ENCODE assay signal across 8 mouse cellular contexts in genomic region chr11:72354971-72355728, GRCm38 (mm10). TPM values are rescaled to one million over a fixed set of nuclear protein-coding genes. Genes with fewer than 3 reads are reported as not detected.
DNase-seq lines count a peak whose midpoint lies in the region; ATAC-seq and TF ChIP-seq lines count a peak whose summit lies in the region.

No protein-coding gene starts in this region.

- no peak for TF ChIP-seq POLR2A in CH12.LX (IDR thresholded peaks at IDR 0.05; ENCODE audit: low read depth, low read length)
- TF ChIP-seq POLR2A in bone marrow macrophage, adult 2 months (IDR thresholded peaks at IDR 0.05; ENCODE audit: borderline replicate concordance, low read depth, low read length), result no peak
- no peak for TF ChIP-seq POLR2A in olfactory bulb, adult 2 months (IDR thresholded peaks at IDR 0.05; ENCODE audit: insufficient read depth, low read depth, low read length)

- dilution Hi-C loops in CH12.LX (cut with MboI; ENCODE audit: extremely low pct_ligation_motif_present, extremely low pct_unique_long_range_greater_than_20kb, low sequenced_read_pairs), result no loop called here

- peak overlapping the region; percentile 65 for H3K4me2 ChIP-seq in CH12.LX (ENCODE audit: insufficient read depth, low read depth, poor library complexity, severe bottlenecking)
- peak overlapping the region; percentile 36; the same call in 1 of the 2 replicates for H3K4me2 ChIP-seq in forebrain, embryonic 11.5 days (ENCODE audit: low read depth, low read length, severe bottlenecking)
- H3K4me2 ChIP-seq in heart, postnatal 0 days (ENCODE audit: low read depth, low read length), result peak overlapping the region; percentile 43
- H3K4me2 ChIP-seq in lung, embryonic 14.5 days, result peak overlapping the region; percentile 49

- H3K9me3 ChIP-seq in CH12.LX (replicated peaks; ENCODE audit: low read length), result no peaks in the 10 kb centered on the region
- no peaks in the 10 kb centered on the region for H3K9me3 ChIP-seq in forebrain, embryonic 11.5 days (ENCODE audit: control insufficient read depth, low read length)
- H3K9me3 ChIP-seq in heart, postnatal 0 days (replicated peaks; ENCODE audit: control insufficient read depth, low read length), result no peaks in the 10 kb centered on the region
- H3K9me3 ChIP-seq in lung, embryonic 14.5 days (ENCODE audit: low read depth, low read length), result no peaks in the 10 kb centered on the region

- H3K4me1 ChIP-seq in CH12.LX (ENCODE audit: control insufficient read depth in 1 of 2, insufficient read depth in 2 of 2), result peaks cover 1 to 4% of the 10 kb centered on the region in 2 experiments; a peak in 2 of 4 replicates
- H3K4me1 ChIP-seq in bone marrow macrophage, adult 2 months (ENCODE audit: control insufficient read depth, insufficient read depth, low read length), result no peaks in the 10 kb centered on the region
- no peaks in the 10 kb centered on the region; the same call in 1 of the 2 replicates for H3K4me1 ChIP-seq in forebrain, embryonic 11.5 days (replicated peaks; ENCODE audit: control insufficient read depth, insufficient read depth, low read length)
- no peaks in the 10 kb centered on the region for H3K4me1 ChIP-seq in heart, postnatal 0 days (ENCODE audit: control insufficient read depth, insufficient read depth)
- H3K4me1 ChIP-seq in lung, embryonic 14.5 days (ENCODE audit: insufficient read depth), result no peaks in the 10 kb centered on the region
- peaks cover 4% of the 10 kb centered on the region; the same call in 1 of the 2 replicates for H3K4me1 ChIP-seq in olfactory bulb, adult 2 months (ENCODE audit: control insufficient read depth, insufficient read depth, low read length)

- TF ChIP-seq CTCF in CH12.LX (conservative IDR thresholded peaks at IDR 0.05 in 1 of 2, IDR thresholded peaks at IDR 0.05 in 1 of 2; ENCODE audit: low read depth in 2 of 2, low read length in 2 of 2), result peak; percentile 86 to 94
- TF ChIP-seq CTCF in bone marrow macrophage, adult 2 months (IDR thresholded peaks at IDR 0.05; ENCODE audit: low read depth, low read length), result peak; percentile 77
- TF ChIP-seq CTCF in heart, postnatal 0 days (IDR thresholded peaks at IDR 0.05; ENCODE audit: low read depth), result peak; percentile 93
- TF ChIP-seq CTCF in lung, embryonic 14.5 days (IDR thresholded peaks at IDR 0.05; ENCODE audit: low read depth), result peak; percentile 97
- peak; percentile 58 for TF ChIP-seq CTCF in olfactory bulb, adult 2 months (IDR thresholded peaks at IDR 0.05; ENCODE audit: insufficient read depth, low read depth, low read length)

- no peak for TF ChIP-seq EP300 in CH12.LX (IDR thresholded peaks at IDR 0.05; ENCODE audit: low read length)
- no peak for TF ChIP-seq EP300 in heart, postnatal 0 days (IDR thresholded peaks at IDR 0.05; ENCODE audit: low read depth)

- H3K27ac ChIP-seq in CH12.LX (ENCODE audit: insufficient read depth, low read depth), result no peak overlapping the region
- H3K27ac ChIP-seq in bone marrow macrophage, adult 2 months (ENCODE audit: insufficient read depth, low read depth, low read length), result no peak overlapping the region
- no peak overlapping the region for H3K27ac ChIP-seq in forebrain, embryonic 11.5 days (ENCODE audit: low read depth, low read length)
- no peak overlapping the region for H3K27ac ChIP-seq in heart, postnatal 0 days (ENCODE audit: low read depth)
- H3K27ac ChIP-seq in lung, embryonic 14.5 days (ENCODE audit: low read depth), result no peak overlapping the region
- H3K27ac ChIP-seq in olfactory bulb, adult 2 months (ENCODE audit: insufficient read depth, low read depth, low read length), result no peak overlapping the region

- no peak overlapping the region for H3K4me3 ChIP-seq in CH12.LX (replicated peaks in 1 of 3; ENCODE audit: low read depth in 2 of 3, low read length in 2 of 3, poor library complexity in 1 of 3)
- H3K4me3 ChIP-seq in bone marrow macrophage, adult 2 months (ENCODE audit: insufficient read depth, low read length), result no peak overlapping the region
- no peak overlapping the region for H3K4me3 ChIP-seq in forebrain, embryonic 11.5 days (ENCODE audit: low read depth, low read length)
- H3K4me3 ChIP-seq in heart, postnatal 0 days (ENCODE audit: low read depth, low read length), result no peak overlapping the region
- H3K4me3 ChIP-seq in lung, embryonic 14.5 days (ENCODE audit: low read depth, low read length), result no peak overlapping the region
- H3K4me3 ChIP-seq in olfactory bulb, adult 2 months (ENCODE audit: insufficient read depth, low read depth, low read length), result no peak overlapping the region

- WGBS in forebrain, embryonic 11.5 days, result 21% methylated on average over 20 of the region's 20 CpGs
- WGBS in heart, postnatal 0 days, result 20% methylated on average over 20 of the region's 20 CpGs
- 26% methylated on average over 20 of the region's 20 CpGs for WGBS in large intestine, adult 2 months
- WGBS in lung, embryonic 14.5 days, result 22% methylated on average over 20 of the region's 20 CpGs
- WGBS in olfactory bulb, adult 2 months, result 33% methylated on average over 20 of the region's 20 CpGs

- no peak overlapping the region for H3K9ac ChIP-seq in CH12.LX (ENCODE audit: insufficient read depth, low read depth)
- H3K9ac ChIP-seq in forebrain, embryonic 11.5 days (ENCODE audit: low read length), result no peak overlapping the region
- H3K9ac ChIP-seq in heart, postnatal 0 days (replicated peaks; ENCODE audit: low read depth, low read length), result no peak overlapping the region
- H3K9ac ChIP-seq in lung, embryonic 14.5 days, result peak overlapping the region; percentile 16; the same call in 1 of the 2 replicates

- peaks cover 41% of the 10 kb centered on the region for H3K27me3 ChIP-seq in CH12.LX (replicated peaks)
- no peaks in the 10 kb centered on the region for H3K27me3 ChIP-seq in forebrain, embryonic 11.5 days (ENCODE audit: control insufficient read depth, insufficient read depth, low read length)
- no peaks in the 10 kb centered on the region for H3K27me3 ChIP-seq in heart, postnatal 0 days (ENCODE audit: control insufficient read depth, insufficient read depth, low read length)
- no peaks in the 10 kb centered on the region for H3K27me3 ChIP-seq in lung, embryonic 14.5 days (ENCODE audit: insufficient read depth, low read length)

- ATAC-seq in forebrain, embryonic 11.5 days (replicated peaks; ENCODE audit: low FRiP score), result peak; percentile 33; the same call in 1 of the 2 replicates
- ATAC-seq in heart, postnatal 0 days (ENCODE audit: insufficient read depth, low read depth), result peak; percentile 63
- ATAC-seq in lung, embryonic 14.5 days (ENCODE audit: insufficient read depth), result peak; percentile 58

- no peaks in the 10 kb centered on the region for H3K79me2 ChIP-seq in CH12.LX (replicated peaks; ENCODE audit: control insufficient read depth, extremely low read depth, insufficient read depth, poor library complexity, severe bottlenecking)

- in situ Hi-C loops in CH12.LX (cut with MboI; ENCODE audit: low pct_ligation_motif_present, low pct_unique_long_range_greater_than_20kb, low sequenced_read_pairs), result loop anchor here (5.0 kb wide), 1 partner anchor 187 kb away; no protein-coding TSS in a partner anchor

- no peaks in the 10 kb centered on the region for H3K36me3 ChIP-seq in CH12.LX (replicated peaks in 1 of 2; ENCODE audit: control insufficient read depth in 1 of 2, insufficient read depth in 1 of 2, low read length in 1 of 2)
- H3K36me3 ChIP-seq in forebrain, embryonic 11.5 days (ENCODE audit: control insufficient read depth, insufficient read depth, low read length), result no peaks in the 10 kb centered on the region
- H3K36me3 ChIP-seq in heart, postnatal 0 days (replicated peaks; ENCODE audit: control insufficient read depth, insufficient read depth, low read length), result no peaks in the 10 kb centered on the region
- no peaks in the 10 kb centered on the region for H3K36me3 ChIP-seq in lung, embryonic 14.5 days (ENCODE audit: insufficient read depth)

- peak; percentile 71 for DNase-seq in CH12.LX (ENCODE audit: extremely low read depth)
- DNase-seq in forebrain, embryonic 11.5 days (ENCODE audit: low spot score), result peak; percentile 91
- peak; percentile 50 for DNase-seq in heart, postnatal 0 days (ENCODE audit: low spot score)
- DNase-seq in large intestine, adult 2 months (ENCODE audit: low read depth, low spot score), result peak; percentile 21
- peak; percentile 91 for DNase-seq in lung, embryonic 14.5 days
- DNase-seq in thymus, postnatal 10 days (ENCODE audit: low spot score in 2 of 2), result peak; percentile 38 to 83

- TF ChIP-seq RAD21 in CH12.LX (IDR thresholded peaks at IDR 0.05; ENCODE audit: low read depth, low read length), result peak; percentile 77

RNA-seq across cellular contexts. Expression of gene Tekt1, which starts 7.1 kb away (rescaled TPM):
- total RNA-seq in CH12.LX (2012; rRNA removed), result 0.08 TPM in 1 of 2 replicates, not detected in the other
- total RNA-seq in CH12.LX (2014; rRNA removed), result not detected in 2 replicates
- not detected in 2 replicates for polyA plus RNA-seq in CH12.LX (2012; ENCODE audit: insufficient read length, low read depth)
- polyA plus RNA-seq in bone marrow macrophage, adult 2 months (2012; ENCODE audit: insufficient read depth, insufficient read length, missing spikeins), result not detected in 2 replicates
- 5.2 and 5.3 TPM in 2 replicates for polyA plus RNA-seq in forebrain, embryonic 11.5 days (2014; fragmentation: Nextera tagmentation; extraction: Ambion mirVana)
- total RNA-seq in heart, postnatal 0 days (2014; rRNA removed; ENCODE audit: low replicate concordance), result not detected in 2 replicates
- polyA plus RNA-seq in heart, postnatal 0 days (2015; fragmentation: Nextera tagmentation; extraction: Ambion mirVana), result 0.19 and 0.62 TPM in 2 replicates
- not detected in 2 replicates for polyA plus RNA-seq in large intestine, adult 2 months (2012; rRNA removed)
- 6.1 and 6.5 TPM in 2 replicates for polyA plus RNA-seq in lung, embryonic 14.5 days (2014; fragmentation: Nextera tagmentation; extraction: Ambion mirVana)
- polyA plus RNA-seq in olfactory bulb, adult 2 months (2012; ENCODE audit: insufficient read depth, insufficient read length, low replicate concordance, missing spikeins), result not detected in 2 replicates

RNA-seq across cellular contexts. Expression of gene Fbxo39, which starts 40.9 kb away (rescaled TPM):
- not detected in 2 replicates for total RNA-seq in CH12.LX (2012; rRNA removed)
- total RNA-seq in CH12.LX (2014; rRNA removed), result not detected in 2 replicates
- polyA plus RNA-seq in CH12.LX (2012; ENCODE audit: insufficient read length, low read depth), result 0.13 TPM in 1 of 2 replicates, not detected in the other
- polyA plus RNA-seq in bone marrow macrophage, adult 2 months (2012; ENCODE audit: insufficient read depth, insufficient read length, missing spikeins), result 0.47 TPM in 1 of 2 replicates, not detected in the other
- not detected in 2 replicates for polyA plus RNA-seq in forebrain, embryonic 11.5 days (2014; fragmentation: Nextera tagmentation; extraction: Ambion mirVana)
- total RNA-seq in heart, postnatal 0 days (2014; rRNA removed; ENCODE audit: low replicate concordance), result not detected in 2 replicates
- not detected in 2 replicates for polyA plus RNA-seq in heart, postnatal 0 days (2015; fragmentation: Nextera tagmentation; extraction: Ambion mirVana)
- 0.05 TPM in 1 of 2 replicates, not detected in the other for polyA plus RNA-seq in large intestine, adult 2 months (2012; rRNA removed)
- not detected in 2 replicates for polyA plus RNA-seq in lung, embryonic 14.5 days (2014; fragmentation: Nextera tagmentation; extraction: Ambion mirVana)
- not detected in 2 replicates for polyA plus RNA-seq in olfactory bulb, adult 2 months (2012; ENCODE audit: insufficient read depth, insufficient read length, low replicate concordance, missing spikeins)

RNA-seq across cellular contexts. Expression of gene Xaf1, which starts 53.7 kb away (rescaled TPM):
- total RNA-seq in CH12.LX (2012; rRNA removed) (2.5 and 3.0 TPM in 2 replicates), CH12.LX (2014; rRNA removed) (2.8 and 4.1 TPM in 2 replicates)
- 9.6 TPM in 2 replicates for polyA plus RNA-seq in CH12.LX (2012; ENCODE audit: insufficient read length, low read depth)
- polyA plus RNA-seq in bone marrow macrophage, adult 2 months (2012; ENCODE audit: insufficient read depth, insufficient read length, missing spikeins), result 135 and 148 TPM in 2 replicates
- polyA plus RNA-seq in forebrain, embryonic 11.5 days (2014; fragmentation: Nextera tagmentation; extraction: Ambion mirVana), result 1.4 and 2.4 TPM in 2 replicates
- total RNA-seq in heart, postnatal 0 days (2014; rRNA removed; ENCODE audit: low replicate concordance), result 2.6 and 3.4 TPM in 2 replicates
- polyA plus RNA-seq in heart, postnatal 0 days (2015; fragmentation: Nextera tagmentation; extraction: Ambion mirVana), result 12.7 and 19.2 TPM in 2 replicates
- polyA plus RNA-seq in large intestine, adult 2 months (2012; rRNA removed), result 24.7 and 29.9 TPM in 2 replicates
- polyA plus RNA-seq in lung, embryonic 14.5 days (2014; fragmentation: Nextera tagmentation; extraction: Ambion mirVana), result 2.8 and 3.5 TPM in 2 replicates
- not detected in 2 replicates for polyA plus RNA-seq in olfactory bulb, adult 2 months (2012; ENCODE audit: insufficient read depth, insufficient read length, low replicate concordance, missing spikeins)

RNA-seq across cellular contexts. Expression of gene Smtnl2, which starts 56.4 kb away (rescaled TPM):
- total RNA-seq in CH12.LX (2012; rRNA removed) (0.25 and 0.47 TPM in 2 replicates), CH12.LX (2014; rRNA removed) (0.26 and 0.47 TPM in 2 replicates)
- polyA plus RNA-seq in CH12.LX (2012; ENCODE audit: insufficient read length, low read depth), result 0.10 TPM in 1 of 2 replicates, not detected in the other
- not detected in 2 replicates for polyA plus RNA-seq in bone marrow macrophage, adult 2 months (2012; ENCODE audit: insufficient read depth, insufficient read length, missing spikeins)
- 5.0 and 7.0 TPM in 2 replicates for polyA plus RNA-seq in forebrain, embryonic 11.5 days (2014; fragmentation: Nextera tagmentation; extraction: Ambion mirVana)
- total RNA-seq in heart, postnatal 0 days (2014; rRNA removed; ENCODE audit: low replicate concordance), result 88.5 and 93.0 TPM in 2 replicates
- polyA plus RNA-seq in heart, postnatal 0 days (2015; fragmentation: Nextera tagmentation; extraction: Ambion mirVana), result 72.9 and 79.2 TPM in 2 replicates
- 1.9 and 2.6 TPM in 2 replicates for polyA plus RNA-seq in large intestine, adult 2 months (2012; rRNA removed)
- 107 and 122 TPM in 2 replicates for polyA plus RNA-seq in lung, embryonic 14.5 days (2014; fragmentation: Nextera tagmentation; extraction: Ambion mirVana)
- not detected in 2 replicates for polyA plus RNA-seq in olfactory bulb, adult 2 months (2012; ENCODE audit: insufficient read depth, insufficient read length, low replicate concordance, missing spikeins)

Comparison
In these comparisons a context has a peak if more than half of its experiments do, and no peak if none do; other contexts are left out.
1. DNase-seq: peak in every context shown above with its lines; median percentile 91 in forebrain, embryonic 11.5 days; 91 in lung, embryonic 14.5 days; 71 in CH12.LX; 60 in thymus, postnatal 10 days; 50 in heart, postnatal 0 days; 21 in large intestine, adult 2 months.